8 mouse cellular contexts compared by ENCODE assay signal in the genomic region with DNA sequence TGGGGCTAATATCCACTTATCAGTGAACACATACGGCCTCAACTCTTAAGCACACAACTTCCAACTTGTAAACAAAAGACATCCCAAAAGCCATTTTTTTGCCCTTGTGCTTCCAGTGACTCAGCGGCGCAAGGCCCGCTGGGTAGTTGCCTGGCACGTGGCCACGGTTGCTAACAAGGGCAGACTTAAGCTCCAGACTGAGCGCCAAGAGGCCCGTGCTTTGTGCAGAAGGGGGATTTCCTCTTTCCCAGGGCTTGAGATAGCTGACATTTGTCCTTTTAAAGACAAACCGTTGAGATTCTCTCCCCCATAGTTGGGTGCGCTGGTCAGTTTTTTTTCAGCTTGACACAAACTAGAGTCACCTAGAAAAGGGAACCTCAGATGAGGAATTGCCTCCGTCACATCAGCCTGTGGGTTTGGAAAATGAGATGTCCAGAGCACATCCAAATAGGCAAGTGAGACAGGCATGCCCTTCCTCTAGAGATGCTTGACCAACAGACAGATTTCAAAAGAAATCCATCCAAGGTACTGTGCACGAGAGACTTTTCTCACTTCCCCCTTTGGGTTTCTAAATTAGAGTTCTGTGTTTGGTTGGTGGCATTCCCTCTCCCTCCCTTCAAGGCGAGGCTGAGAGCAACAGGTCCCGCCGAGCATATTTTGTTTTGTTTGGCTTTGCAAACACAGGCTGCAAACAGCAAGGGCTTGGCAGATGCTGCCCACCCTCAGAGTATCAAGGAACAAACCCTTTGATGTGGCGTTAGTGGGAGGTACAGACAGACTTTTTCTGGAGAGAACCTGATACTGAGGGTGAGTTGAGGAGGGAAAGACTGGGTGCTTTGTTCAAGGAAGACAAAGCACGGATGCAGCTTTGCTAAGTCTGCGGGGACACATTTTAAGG. TPM values are rescaled to one million over a fixed set of nuclear protein-coding genes. Genes with fewer than 3 reads are reported as not detected.
DNase-seq lines count a peak whose midpoint lies in the region; ATAC-seq lines count a peak whose summit lies in the region.

No protein-coding gene starts in this region.

- no peak overlapping the region for H3K9ac ChIP-seq in lung, embryonic 15.5 days

- no peaks in the 10 kb centered on the region for H3K27me3 ChIP-seq in lung, embryonic 15.5 days

- ATAC-seq in frontal cortex, adult (ENCODE audit: low TSS enrichment): peak; percentile 20; the same call in 1 of the 2 replicates
- ATAC-seq in hematopoietic stem cell, adult 5-6 weeks (replicated peaks in 1 of 2; ENCODE audit: insufficient read depth in 1 of 2, low FRiP score in 2 of 2, low TSS enrichment in 1 of 2, low read depth in 1 of 2, poor library complexity in 2 of 2, severe bottlenecking in 2 of 2): peak; percentile 51 to 59
- ATAC-seq in lung, embryonic 15.5 days (ENCODE audit: borderline replicate concordance, extremely low read depth, low FRiP score, low TSS enrichment): peak; percentile 37

- peak; percentile 64 for DNase-seq in CD4-positive, CD25-positive, alpha-beta regulatory T cell, adult 2 months (ENCODE audit: low read depth, low spot score)
- DNase-seq in layer of hippocampus, adult 9-11 months: peak; percentile 87
- peak; percentile 32 for DNase-seq in ovary, postnatal 10 days (ENCODE audit: low spot score)
- DNase-seq in thymus, postnatal 10 days (ENCODE audit: low spot score in 2 of 2): peak; percentile 12 to 41

- H3K4me3 ChIP-seq in brown adipose tissue, adult 24 weeks (ENCODE audit: insufficient read depth, low read depth, low read length): peak overlapping the region; percentile 55
- peak overlapping the region; percentile 30 for H3K4me3 ChIP-seq in lung, embryonic 15.5 days

- peak overlapping the region; percentile 52 for H3K4me2 ChIP-seq in lung, embryonic 15.5 days

- no peaks in the 10 kb centered on the region for H3K36me3 ChIP-seq in lung, embryonic 15.5 days

- WGBS in lung, embryonic 15.5 days: 21% methylated on average over 18 of the region's 18 CpGs

- no peaks in the 10 kb centered on the region for H3K9me3 ChIP-seq in lung, embryonic 15.5 days

- peaks cover 6% of the 10 kb centered on the region; the same call in 1 of the 2 replicates for H3K4me1 ChIP-seq in brown adipose tissue, adult 24 weeks (ENCODE audit: control insufficient read depth, insufficient read depth, insufficient read length, low read length)
- H3K4me1 ChIP-seq in lung, embryonic 15.5 days: peaks cover 20% of the 10 kb centered on the region

- peak overlapping the region; percentile 54 for H3K27ac ChIP-seq in brown adipose tissue, adult 24 weeks (replicated peaks; ENCODE audit: low read depth, low read length)
- peak overlapping the region; percentile 81 for H3K27ac ChIP-seq in lung, embryonic 15.5 days

RNA-seq across cellular contexts. Expression of gene Vwf, which starts 26.0 kb away (rescaled TPM):
- 6.6 and 7.6 TPM in 2 replicates for polyA plus RNA-seq in brown adipose tissue, adult 24 weeks (2012; ENCODE audit: insufficient read depth, insufficient read length, missing spikeins)
- total RNA-seq in hematopoietic stem cell, adult 5-6 weeks (2017): 6.3 and 6.6 TPM in 2 replicates
- polyA plus RNA-seq in lung, embryonic 15.5 days (2015; fragmentation: Nextera tagmentation; extraction: Ambion mirVana): 19.1 and 20.8 TPM in 2 replicates

Comparison
In these comparisons a context has a peak if more than half of its experiments do, and no peak if none do; other contexts are left out.
1. Peak in every context shown above with its lines: DNase-seq, ATAC-seq, H3K4me3 ChIP-seq and H3K27ac ChIP-seq.
2. DNase-seq: peak in every context shown above with its lines; median percentile 87 in layer of hippocampus, adult 9-11 months; 64 in CD4-positive, CD25-positive, alpha-beta regulatory T cell, adult 2 months; 32 in ovary, postnatal 10 days; 26 in thymus, postnatal 10 days.